Mouse (Mus musculus) heart, adult 2 months (tissue): ENCODE data around the gene Spata32.

Experiments used
- CTCF ChIP-seq: fragments of 200-600 bp; IDR thresholded peaks from 2 replicates; pipeline ENCODE4 v1.8.1; 2022; ENCODE audit warnings: antibody characterized with exemption, mild to moderate bottlenecking, moderate library complexity
- POLR2A ChIP-seq: fragments of 200-500 bp; IDR thresholded peaks from 2 replicates; pipeline ENCODE4 v1.6.1; 2011; ENCODE audit warnings: mild to moderate bottlenecking, low read depth, low read length, control low read depth; ENCODE audit not compliant: insufficient read depth

GRCm38 (mm10) chr11:103223951-103224456 lies 5.8 kb upstream of the Spata32 start:
- no peak for TF ChIP-seq CTCF
- TF ChIP-seq POLR2A = peak; percentile 23; the same call in 1 of the 2 replicates
